Mouse (Mus musculus): ENCODE data around the gene Mrpl2.

DNA sequence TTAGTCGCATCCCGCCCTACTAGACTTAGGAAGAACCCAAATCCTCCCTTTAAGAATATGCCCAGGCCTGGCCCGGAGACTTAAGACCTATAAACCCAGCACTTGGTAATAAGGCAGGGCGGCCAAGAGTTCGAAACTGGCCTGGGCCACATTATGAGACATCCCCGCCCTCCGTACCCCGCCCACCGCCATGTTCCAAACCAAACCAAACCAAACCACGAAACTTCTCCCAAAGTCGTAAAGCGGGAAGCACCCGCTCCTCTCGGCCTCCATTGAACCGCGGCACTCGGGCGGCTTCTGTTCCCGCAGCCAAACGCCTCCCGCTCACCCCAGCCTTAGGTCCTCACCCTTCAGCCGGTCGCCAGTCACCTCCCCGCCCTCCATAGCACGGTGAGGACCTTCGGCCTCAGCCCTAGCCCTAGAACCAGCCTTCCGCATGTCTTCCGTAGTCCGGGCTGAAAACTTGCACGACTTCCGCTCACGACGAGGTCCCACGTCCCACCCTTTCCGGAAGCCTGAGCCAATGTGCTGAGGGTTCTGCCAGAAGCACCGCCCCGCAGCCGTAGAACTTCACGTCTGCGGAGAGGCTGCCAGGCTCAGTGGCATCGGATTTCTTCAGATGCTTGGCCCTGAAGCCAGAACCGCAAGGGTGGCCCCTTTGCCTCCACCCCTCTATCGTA is 28.0 kb downstream of the Mrpl2 start, which contains the start of gene Rrp36:
- TF ChIP-seq POLR2A (IDR thresholded peaks at IDR 0.05; ENCODE audit: borderline replicate concordance, low read depth, low read length): no peak
- no peak for TF ChIP-seq CTCF (IDR thresholded peaks at IDR 0.05; ENCODE audit: low read depth, low read length)

Measured in bone marrow macrophage, adult 2 months (primary cell).